ENCODE assay signal across 9 mouse cellular contexts in the genomic region with DNA sequence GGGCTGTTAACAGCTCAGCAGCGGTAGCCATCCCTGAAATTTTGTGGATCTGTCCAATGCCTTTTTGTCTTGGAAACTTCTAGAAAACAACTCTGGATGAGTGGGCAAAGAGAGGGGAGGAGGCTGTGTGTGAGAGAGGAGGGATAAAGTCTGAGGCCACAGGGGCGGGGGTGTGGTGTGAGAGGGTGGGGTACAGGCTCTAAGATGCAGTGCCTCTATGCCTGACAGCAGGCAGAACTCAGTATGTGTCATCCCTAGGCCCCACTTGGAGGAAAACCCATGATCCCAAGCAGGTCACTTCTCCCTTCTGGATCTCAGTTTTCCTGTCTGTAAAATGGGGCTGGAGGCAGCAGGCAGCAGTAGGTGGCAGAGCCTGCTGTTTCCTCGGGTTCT. TPM values are rescaled to one million over a fixed set of nuclear protein-coding genes. Genes with fewer than 3 reads are reported as not detected.
A peak's percentile ranks its signal among the peaks of the same experiment; 100 is the strongest.
DNase-seq lines count a peak whose midpoint lies in the region; ATAC-seq and TF ChIP-seq lines count a peak whose summit lies in the region.
"Had no signal": no experiment of that assay in that cellular context is flagged by ENCODE, and none has a peak within 500 bp of the region (broad histone marks: within the 10 kb centered on the region; RNA-seq: fewer than 3 reads in every experiment).

No protein-coding gene starts in this region.

- ATAC-seq in kidney, embryonic 16.5 days (ENCODE audit: low FRiP score, low TSS enrichment): no peak
- ATAC-seq in kidney, embryonic 14.5 days (ENCODE audit: low FRiP score, low TSS enrichment): no peak
- no peak for ATAC-seq in forebrain, embryonic 15.5 days (replicated peaks)
- ATAC-seq in hindbrain, postnatal 0 days: no peak
- no peak for ATAC-seq in midbrain, embryonic 16.5 days

- TF ChIP-seq CTCF in hindbrain, postnatal 0 days (IDR thresholded peaks at IDR 0.05; ENCODE audit: low read depth): no peak

- H3K4me3 ChIP-seq in kidney, embryonic 16.5 days (ENCODE audit: low read length): no peak overlapping the region
- no peak overlapping the region for H3K4me3 ChIP-seq in kidney, embryonic 14.5 days (ENCODE audit: low read length)
- H3K4me3 ChIP-seq in forebrain, embryonic 15.5 days: peak overlapping the region; percentile 12; the same call in 1 of the 2 replicates
- no peak overlapping the region for H3K4me3 ChIP-seq in hindbrain, postnatal 0 days (ENCODE audit: low read length)
- no peak overlapping the region for H3K4me3 ChIP-seq in midbrain, embryonic 16.5 days (ENCODE audit: low read depth, low read length)
- H3K4me3 ChIP-seq: erythroblast, embryonic 14.5 days had no signal

- H3K27ac ChIP-seq in kidney, embryonic 16.5 days (ENCODE audit: low read length): no peak overlapping the region
- no peak overlapping the region for H3K27ac ChIP-seq in kidney, embryonic 14.5 days (ENCODE audit: low read depth, low read length)
- peak overlapping the region; percentile 73 for H3K27ac ChIP-seq in forebrain, embryonic 15.5 days (replicated peaks)
- peak overlapping the region; percentile 65 for H3K27ac ChIP-seq in hindbrain, postnatal 0 days
- peak overlapping the region; percentile 72; the same call in 1 of the 2 replicates for H3K27ac ChIP-seq in midbrain, embryonic 16.5 days (ENCODE audit: low read length)

- peak overlapping the region; percentile 35; the same call in 1 of the 2 replicates for H3K9ac ChIP-seq in kidney, embryonic 16.5 days (replicated peaks; ENCODE audit: low read length)
- no peak overlapping the region for H3K9ac ChIP-seq in kidney, embryonic 14.5 days (ENCODE audit: low read depth, low read length)
- H3K9ac ChIP-seq in forebrain, embryonic 15.5 days (replicated peaks): no peak overlapping the region
- no peak overlapping the region for H3K9ac ChIP-seq in hindbrain, postnatal 0 days (replicated peaks; ENCODE audit: low read length)
- no peak overlapping the region for H3K9ac ChIP-seq in midbrain, embryonic 16.5 days (ENCODE audit: low read depth, low read length)

- peaks cover 3% of the 10 kb centered on the region; the same call in 1 of the 2 replicates for H3K27me3 ChIP-seq in kidney, embryonic 16.5 days (ENCODE audit: insufficient read depth, low read length)
- no peaks in the 10 kb centered on the region for H3K27me3 ChIP-seq in kidney, embryonic 14.5 days (ENCODE audit: control insufficient read depth, insufficient read depth, low read length)
- H3K27me3 ChIP-seq in forebrain, embryonic 15.5 days: no peaks in the 10 kb centered on the region
- no peaks in the 10 kb centered on the region for H3K27me3 ChIP-seq in hindbrain, postnatal 0 days (ENCODE audit: insufficient read depth, low read length)
- no peaks in the 10 kb centered on the region for H3K27me3 ChIP-seq in midbrain, embryonic 16.5 days (ENCODE audit: control insufficient read depth, insufficient read depth, low read depth, low read length)

- WGBS in kidney, embryonic 16.5 days: 89% methylated on average over 3 of the region's 3 CpGs
- WGBS in kidney, embryonic 14.5 days: 86% methylated on average over 3 of the region's 3 CpGs
- 91% methylated on average over 3 of the region's 3 CpGs for WGBS in forebrain, embryonic 15.5 days
- WGBS in hindbrain, postnatal 0 days: 81% methylated on average over 3 of the region's 3 CpGs
- 93% methylated on average over 3 of the region's 3 CpGs for WGBS in midbrain, embryonic 16.5 days

- H3K36me3 ChIP-seq in kidney, embryonic 16.5 days (ENCODE audit: insufficient read depth, low read length): no peaks in the 10 kb centered on the region
- no peaks in the 10 kb centered on the region for H3K36me3 ChIP-seq in kidney, embryonic 14.5 days (ENCODE audit: control insufficient read depth, insufficient read depth, low read length)
- no peaks in the 10 kb centered on the region for H3K36me3 ChIP-seq in forebrain, embryonic 15.5 days
- no peaks in the 10 kb centered on the region for H3K36me3 ChIP-seq in hindbrain, postnatal 0 days (ENCODE audit: insufficient read depth, low read length)
- no peaks in the 10 kb centered on the region for H3K36me3 ChIP-seq in midbrain, embryonic 16.5 days (ENCODE audit: control insufficient read depth, insufficient read depth, low read length)

- H3K4me2 ChIP-seq in kidney, embryonic 16.5 days (replicated peaks; ENCODE audit: low read depth, low read length): no peak overlapping the region
- H3K4me2 ChIP-seq in kidney, embryonic 14.5 days (replicated peaks; ENCODE audit: low read depth, low read length): no peak overlapping the region
- H3K4me2 ChIP-seq in forebrain, embryonic 15.5 days (replicated peaks): peak overlapping the region; percentile 81
- peak overlapping the region; percentile 84; the same call in 1 of the 2 replicates for H3K4me2 ChIP-seq in hindbrain, postnatal 0 days (ENCODE audit: low read depth, low read length)
- peak overlapping the region; percentile 94 for H3K4me2 ChIP-seq in midbrain, embryonic 16.5 days (ENCODE audit: low read length)

- H3K4me1 ChIP-seq in kidney, embryonic 16.5 days (ENCODE audit: insufficient read depth, low read length): peaks cover 51% of the 10 kb centered on the region
- H3K4me1 ChIP-seq in kidney, embryonic 14.5 days (ENCODE audit: control insufficient read depth, insufficient read depth, low read length): peaks cover 16% of the 10 kb centered on the region
- peaks cover 82% of the 10 kb centered on the region for H3K4me1 ChIP-seq in forebrain, embryonic 15.5 days
- H3K4me1 ChIP-seq in hindbrain, postnatal 0 days (ENCODE audit: insufficient read depth, low read length): peaks cover 47% of the 10 kb centered on the region
- H3K4me1 ChIP-seq in midbrain, embryonic 16.5 days (ENCODE audit: control insufficient read depth, insufficient read depth, low read length): peaks cover 52% of the 10 kb centered on the region

- H3K9me3 ChIP-seq in kidney, embryonic 16.5 days (ENCODE audit: low read length): no peaks in the 10 kb centered on the region
- no peaks in the 10 kb centered on the region for H3K9me3 ChIP-seq in kidney, embryonic 14.5 days (ENCODE audit: control insufficient read depth, low read length)
- no peaks in the 10 kb centered on the region for H3K9me3 ChIP-seq in forebrain, embryonic 15.5 days
- H3K9me3 ChIP-seq in hindbrain, postnatal 0 days (ENCODE audit: low read length): no peaks in the 10 kb centered on the region
- H3K9me3 ChIP-seq in midbrain, embryonic 16.5 days (replicated peaks; ENCODE audit: control insufficient read depth, low read length, poor library complexity, severe bottlenecking): no peaks in the 10 kb centered on the region

- DNase-seq in hindbrain, postnatal 0 days (ENCODE audit: low spot score): no peak
- DNase-seq in B cell, adult 2 months: no peak
- no peak for DNase-seq in kidney, postnatal 4 days

RNA-seq across cellular contexts. Expression of a gene that starts 3.4 kb away (rescaled TPM):
- 58.5 and 62.4 TPM in 2 replicates for polyA plus RNA-seq in kidney, embryonic 16.5 days (2015; fragmentation: Nextera tagmentation; extraction: Ambion mirVana)
- 29.5 and 30.3 TPM in 2 replicates for polyA plus RNA-seq in kidney, embryonic 14.5 days (2014; fragmentation: Nextera tagmentation; extraction: Ambion mirVana)
- 82.8 and 84.3 TPM in 2 replicates for polyA plus RNA-seq in forebrain, embryonic 15.5 days (2015; fragmentation: Nextera tagmentation; extraction: Ambion mirVana)
- 39.4 and 49.2 TPM in 2 replicates for total RNA-seq in hindbrain, postnatal 0 days (2014; rRNA removed)
- 62.5 and 64.8 TPM in 2 replicates for polyA plus RNA-seq in hindbrain, postnatal 0 days (2015; fragmentation: Nextera tagmentation; extraction: Ambion mirVana)
- polyA plus RNA-seq in midbrain, embryonic 16.5 days (2015; fragmentation: Nextera tagmentation; extraction: Ambion mirVana): 56.6 and 67.4 TPM in 2 replicates

RNA-seq across cellular contexts. Expression of a gene that starts 25.2 kb away (rescaled TPM):
- not detected in 2 replicates for polyA plus RNA-seq in kidney, embryonic 16.5 days (2015; fragmentation: Nextera tagmentation; extraction: Ambion mirVana)
- not detected in 2 replicates for polyA plus RNA-seq in kidney, embryonic 14.5 days (2014; fragmentation: Nextera tagmentation; extraction: Ambion mirVana)
- polyA plus RNA-seq in forebrain, embryonic 15.5 days (2015; fragmentation: Nextera tagmentation; extraction: Ambion mirVana): not detected in 2 replicates
- total RNA-seq in hindbrain, postnatal 0 days (2014; rRNA removed): not detected in 2 replicates
- not detected in 2 replicates for polyA plus RNA-seq in hindbrain, postnatal 0 days (2015; fragmentation: Nextera tagmentation; extraction: Ambion mirVana)
- not detected in 2 replicates for polyA plus RNA-seq in midbrain, embryonic 16.5 days (2015; fragmentation: Nextera tagmentation; extraction: Ambion mirVana)
- total RNA-seq: neutrophil, adult 5-6 weeks had no signal
- polyA plus RNA-seq: erythroblast, embryonic 14.5 days had no signal

RNA-seq across cellular contexts. Expression of a gene that starts 45.4 kb away (rescaled TPM):
- polyA plus RNA-seq in kidney, embryonic 16.5 days (2015; fragmentation: Nextera tagmentation; extraction: Ambion mirVana): 0.17 TPM in 1 of 2 replicates, not detected in the other
- not detected in 2 replicates for polyA plus RNA-seq in kidney, embryonic 14.5 days (2014; fragmentation: Nextera tagmentation; extraction: Ambion mirVana)
- polyA plus RNA-seq in forebrain, embryonic 15.5 days (2015; fragmentation: Nextera tagmentation; extraction: Ambion mirVana): not detected in 2 replicates
- not detected in 2 replicates for total RNA-seq in hindbrain, postnatal 0 days (2014; rRNA removed)
- 0.23 and 0.26 TPM in 2 replicates for polyA plus RNA-seq in hindbrain, postnatal 0 days (2015; fragmentation: Nextera tagmentation; extraction: Ambion mirVana)
- 0.40 TPM in 1 of 2 replicates, not detected in the other for polyA plus RNA-seq in midbrain, embryonic 16.5 days (2015; fragmentation: Nextera tagmentation; extraction: Ambion mirVana)
- total RNA-seq: neutrophil, adult 5-6 weeks had no signal
- polyA plus RNA-seq: erythroblast, embryonic 14.5 days had no signal

Comparison
In these comparisons a context has a peak if more than half of its experiments do, and no peak if none do; other contexts are left out.
1. H3K27ac ChIP-seq: peak in forebrain, embryonic 15.5 days (single experiment), hindbrain, postnatal 0 days (single experiment) and midbrain, embryonic 16.5 days (single experiment); none in kidney, embryonic 16.5 days (single experiment) and kidney, embryonic 14.5 days (single experiment).
2. H3K4me2 ChIP-seq: peak in forebrain, embryonic 15.5 days (single experiment), hindbrain, postnatal 0 days (single experiment) and midbrain, embryonic 16.5 days (single experiment); none in kidney, embryonic 16.5 days (single experiment) and kidney, embryonic 14.5 days (single experiment).